Mouse (Mus musculus) thymus, postnatal 0 days (tissue): ENCODE data around the gene Olfr830. TPM values are rescaled to one million over a fixed set of nuclear protein-coding genes. Genes with fewer than 3 reads are reported as not detected.
"Not testable (repeated sequence)": the region's sequence is repeated elsewhere in the genome, so short reads cannot be mapped to it uniquely, and the experiment has no call there.

ENCODE experiments used
- DNase-seq: peaks from one replicate; pipeline ENCODE4 v3.0.0-alpha.2; 2015; ENCODE audit warnings: low spot score
- polyA plus RNA-seq: library from polyadenylated mRNA; unstranded; fragments of >200 nt; fragmentation: Nextera tagmentation; extraction: Ambion mirVana; gene quantifications from 2 replicates; pipeline ENCODE4 v1.2.1, GENCODE M21; 2015

Olfr830 gene
- polyA plus RNA-seq: not detected in 2 replicates

DNA sequence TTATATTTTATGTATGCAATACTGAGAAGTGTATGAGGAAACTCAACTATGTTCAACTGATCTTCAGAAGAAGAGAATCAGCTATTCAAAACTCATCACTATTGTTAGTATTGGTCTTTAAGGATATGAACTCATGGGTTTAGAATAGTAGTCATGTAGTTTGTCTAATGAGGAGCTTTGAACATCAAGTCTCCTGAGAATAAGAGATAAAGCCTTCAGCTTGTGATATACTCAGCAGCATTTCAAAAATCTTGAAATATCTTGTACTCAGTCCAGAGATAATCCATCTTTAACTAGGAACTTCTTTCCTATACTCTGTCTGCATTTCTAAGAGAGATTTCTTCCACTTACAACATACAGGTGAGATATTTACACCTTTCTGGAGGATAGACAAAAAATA is at the start of gene Olfr830:
Gene Olfr830, plus strand, starts transcription at position 301 of the 400 bp plus-strand sequence.
- DNase-seq: no peak

DNA sequence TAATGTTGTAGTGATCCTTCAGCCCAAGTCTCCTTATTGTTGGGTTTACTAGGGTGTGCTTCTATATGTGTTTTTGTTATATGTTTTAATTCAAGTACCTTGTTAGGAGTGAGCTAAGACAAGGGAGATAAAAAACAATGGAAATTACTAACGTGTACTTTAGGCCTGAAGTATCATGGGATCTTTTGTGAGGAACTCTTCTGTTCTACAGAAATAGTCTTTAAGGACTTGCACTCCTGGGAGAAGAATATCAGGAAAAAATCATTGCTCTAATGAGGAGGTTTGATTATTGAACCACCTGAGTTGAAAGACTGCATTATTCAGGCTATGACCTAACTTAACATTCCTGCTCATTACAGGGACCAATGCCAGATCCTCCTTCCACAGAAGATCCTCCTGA is 19.9 kb upstream of the Olfr830 start, which contains the start of gene Olfr829:
Gene Olfr829, plus strand, starts transcription at position 301 of the 400 bp plus-strand sequence.
- DNase-seq: no peak

DNA sequence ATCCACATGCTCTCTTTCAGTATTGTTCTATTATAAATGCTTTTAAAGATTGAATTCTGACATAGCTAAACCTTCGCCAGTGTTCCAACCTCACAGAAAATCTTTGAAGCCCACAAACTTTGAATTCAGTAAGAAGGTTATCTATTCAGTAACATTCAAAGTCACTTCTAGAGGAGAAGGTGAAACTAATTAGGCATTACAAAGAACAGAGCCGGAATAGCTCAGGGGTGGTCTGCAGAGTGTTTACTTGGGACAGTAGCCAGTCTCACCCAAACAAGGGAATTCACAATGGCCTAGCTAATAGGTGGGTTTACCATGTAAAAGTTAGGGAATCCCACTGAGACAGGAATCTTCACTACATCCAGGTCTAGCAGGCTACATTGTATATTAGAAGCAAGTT is 33.2 kb downstream of the Olfr830 start:
- DNase-seq: not testable (repeated sequence)

DNA sequence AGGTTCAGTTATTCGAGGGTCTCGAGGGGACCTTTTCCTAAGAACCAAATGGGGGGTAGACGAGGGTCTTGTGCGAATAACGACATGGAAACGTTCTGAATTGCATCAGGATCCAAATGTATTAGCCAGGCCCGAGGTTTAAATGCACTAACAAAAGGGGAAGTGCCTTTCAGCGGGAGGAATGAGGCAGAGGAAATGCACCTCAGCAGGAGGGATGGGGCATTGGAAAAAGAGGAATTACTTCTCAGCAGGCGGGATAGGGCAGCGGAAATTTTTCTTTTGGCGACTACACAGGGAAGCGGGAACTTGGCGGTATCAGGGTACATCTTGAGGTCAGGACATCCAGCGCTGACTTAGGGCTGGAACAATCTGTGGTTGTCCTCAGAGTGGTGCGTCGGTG is 53.4 kb downstream of the Olfr830 start:
- DNase-seq: not testable (repeated sequence)

Other genes with a start within 250 kb of the Olfr830 start
- gene Muc16, start 200.2 kb upstream of the Olfr830 start, polyA plus RNA-seq: 0.34 and 0.36 TPM in 2 replicates
- gene Olfr24, start 110.7 kb upstream of the Olfr830 start, polyA plus RNA-seq: not detected in 2 replicates
- not detected in 2 replicates for gene Olfr828, start 55.2 kb upstream of the Olfr830 start, polyA plus RNA-seq
- gene Olfr829, start 19.8 kb upstream of the Olfr830 start, polyA plus RNA-seq: 0.09 TPM in 1 of 2 replicates, not detected in the other
- not detected in 2 replicates for gene Olfr832, start 62.4 kb downstream of the Olfr830 start, polyA plus RNA-seq
- gene Olfr834, start 113.3 kb downstream of the Olfr830 start, polyA plus RNA-seq: not detected in 2 replicates
- gene Olfr835, start 158.0 kb downstream of the Olfr830 start, polyA plus RNA-seq: not detected in 2 replicates
- not detected in 2 replicates for gene Olfr836, start 245.7 kb downstream of the Olfr830 start, polyA plus RNA-seq